Mouse (Mus musculus): Measurements from ENCODE around the gene Ccser1. TPM values are rescaled to one million over a fixed set of nuclear protein-coding genes. Genes with fewer than 3 reads are reported as not detected.

Ccser1 gene
- total RNA-seq, 1 experiment, result 4.1 TPM

- no peak for DNase-seq (ENCODE audit: low read depth, low spot score)
- no peak overlapping the region for H3K9ac ChIP-seq (ENCODE audit: insufficient read depth, low read depth, low read length, poor library complexity, severe bottlenecking)
- H3K4me3 ChIP-seq (ENCODE audit: insufficient read depth in 1 of 2, low read depth in 1 of 2, low read length in 2 of 2, poor library complexity in 1 of 2, severe bottlenecking in 1 of 2), result no peak overlapping the region
- H3K36me3 ChIP-seq (ENCODE audit: control insufficient read depth, insufficient read depth, low read length, poor library complexity, severe bottlenecking), result no peaks in the 10 kb centered on the region
- no peak overlapping the region for H3K27ac ChIP-seq (ENCODE audit: insufficient read depth, low read depth, low read length, poor library complexity, severe bottlenecking)
- TF ChIP-seq ZNF384 (IDR thresholded peaks at IDR 0.05; ENCODE audit: low read depth, low read length), result no peak
- TF ChIP-seq CHD2 (IDR thresholded peaks at IDR 0.05; ENCODE audit: low read depth, low read length), result no peak
- TF ChIP-seq HCFC1 (IDR thresholded peaks at IDR 0.05; ENCODE audit: borderline replicate concordance, insufficient read depth, low read length), result no peak
- no peak for TF ChIP-seq ZC3H11A (IDR thresholded peaks at IDR 0.05; ENCODE audit: borderline replicate concordance, low read depth, low read length)
- no peak for TF ChIP-seq MAFK (IDR thresholded peaks at IDR 0.05; ENCODE audit: insufficient read depth, low read depth, low read length)
- in situ Hi-C loops (cut with MboI; ENCODE audit: low sequenced_read_pairs in 2 of 2, unreplicated experiment in 2 of 2), result loop anchor here (25.0 kb wide), 2 partner anchors 292 to 717 kb away; no protein-coding TSS in a partner anchor
- no peaks in the 10 kb centered on the region for H3K9me3 ChIP-seq (ENCODE audit: control insufficient read depth, insufficient read depth, low read depth, low read length)
- H3K4me1 ChIP-seq (ENCODE audit: control insufficient read depth in 2 of 2, insufficient read depth in 2 of 2, low read length in 2 of 2, poor library complexity in 1 of 2), result no peaks in the 10 kb centered on the region
Measured at GRCm38 (mm10) chr6:61279506-61279905, 99.4 kb downstream of the Ccser1 start.

GRCm38 (mm10) chr6:61292927-61293326 lies 112.8 kb downstream of the Ccser1 start:
- Histone ChIP-seq H3K4me1 (ENCODE audit: control insufficient read depth in 2 of 2, insufficient read depth in 2 of 2, low read length in 2 of 2, poor library complexity in 1 of 2) (no peaks in the 10 kb centered on the region), H3K9ac (ENCODE audit: insufficient read depth, low read depth, low read length, poor library complexity, severe bottlenecking) (no peak overlapping the region), H3K9me3 (ENCODE audit: control insufficient read depth, insufficient read depth, low read depth, low read length) (no peaks in the 10 kb centered on the region), H3K4me3 (ENCODE audit: insufficient read depth in 1 of 2, low read depth in 1 of 2, low read length in 2 of 2, poor library complexity in 1 of 2, severe bottlenecking in 1 of 2) (no peak overlapping the region), H3K36me3 (ENCODE audit: control insufficient read depth, insufficient read depth, low read length, poor library complexity, severe bottlenecking) (no peaks in the 10 kb centered on the region), H3K27ac (ENCODE audit: insufficient read depth, low read depth, low read length, poor library complexity, severe bottlenecking) (no peak overlapping the region)
- in situ Hi-C loops (cut with MboI; ENCODE audit: low sequenced_read_pairs in 2 of 2, unreplicated experiment in 2 of 2), result loop anchor here (25.0 kb wide), 2 partner anchors 306 to 731 kb away; no protein-coding TSS in a partner anchor
- TF ChIP-seq CHD2 (IDR thresholded peaks at IDR 0.05; ENCODE audit: low read depth, low read length) (no peak), MAFK (IDR thresholded peaks at IDR 0.05; ENCODE audit: insufficient read depth, low read depth, low read length) (no peak), HCFC1 (IDR thresholded peaks at IDR 0.05; ENCODE audit: borderline replicate concordance, insufficient read depth, low read length) (no peak), ZC3H11A (IDR thresholded peaks at IDR 0.05; ENCODE audit: borderline replicate concordance, low read depth, low read length) (no peak), ZNF384 (IDR thresholded peaks at IDR 0.05; ENCODE audit: low read depth, low read length) (no peak)
- DNase-seq (ENCODE audit: low read depth, low spot score), result no peak

DNA sequence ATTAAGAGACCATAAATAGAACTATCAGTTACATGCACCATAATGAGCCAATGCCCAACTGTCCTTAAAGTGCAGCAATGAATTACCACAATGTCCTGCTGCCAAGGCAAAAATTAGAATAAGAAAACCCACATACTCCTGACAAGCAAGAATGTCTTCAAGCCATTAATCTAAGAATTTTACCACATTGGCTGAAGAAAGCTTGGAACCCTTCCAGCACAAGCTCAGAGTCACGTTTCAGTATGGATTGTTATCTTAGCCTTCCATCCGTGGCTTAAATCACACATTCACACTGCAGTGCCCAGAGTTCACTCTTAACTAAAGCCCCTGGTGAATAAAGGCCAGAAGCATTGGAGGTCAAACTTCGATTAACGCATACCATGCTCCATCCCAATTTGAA lies 115.4 kb downstream of the Ccser1 start:
- DNase-seq (ENCODE audit: low read depth, low spot score), result no peak
- Histone ChIP-seq H3K9ac (ENCODE audit: insufficient read depth, low read depth, low read length, poor library complexity, severe bottlenecking) (no peak overlapping the region), H3K4me3 (ENCODE audit: insufficient read depth in 1 of 2, low read depth in 1 of 2, low read length in 2 of 2, poor library complexity in 1 of 2, severe bottlenecking in 1 of 2) (no peak overlapping the region), H3K4me1 (ENCODE audit: control insufficient read depth in 2 of 2, insufficient read depth in 2 of 2, low read length in 2 of 2, poor library complexity in 1 of 2) (no peaks in the 10 kb centered on the region), H3K36me3 (ENCODE audit: control insufficient read depth, insufficient read depth, low read length, poor library complexity, severe bottlenecking) (no peaks in the 10 kb centered on the region), H3K9me3 (ENCODE audit: control insufficient read depth, insufficient read depth, low read depth, low read length) (no peaks in the 10 kb centered on the region), H3K27ac (ENCODE audit: insufficient read depth, low read depth, low read length, poor library complexity, severe bottlenecking) (no peak overlapping the region)
- in situ Hi-C loops (cut with MboI; ENCODE audit: low sequenced_read_pairs in 2 of 2, unreplicated experiment in 2 of 2), result loop anchor here (25.0 kb wide), 2 partner anchors 308 to 733 kb away; no protein-coding TSS in a partner anchor
- TF ChIP-seq HCFC1 (IDR thresholded peaks at IDR 0.05; ENCODE audit: borderline replicate concordance, insufficient read depth, low read length) (no peak), ZNF384 (IDR thresholded peaks at IDR 0.05; ENCODE audit: low read depth, low read length) (no peak), ZC3H11A (IDR thresholded peaks at IDR 0.05; ENCODE audit: borderline replicate concordance, low read depth, low read length) (no peak), MAFK (IDR thresholded peaks at IDR 0.05; ENCODE audit: insufficient read depth, low read depth, low read length) (no peak), CHD2 (IDR thresholded peaks at IDR 0.05; ENCODE audit: low read depth, low read length) (no peak)

GRCm38 (mm10) chr6:61296188-61297037 lies 116.3 kb downstream of the Ccser1 start:
- no peak for DNase-seq (ENCODE audit: low read depth, low spot score)
- no peak overlapping the region for H3K9ac ChIP-seq (ENCODE audit: insufficient read depth, low read depth, low read length, poor library complexity, severe bottlenecking)
- H3K9me3 ChIP-seq (ENCODE audit: control insufficient read depth, insufficient read depth, low read depth, low read length), result no peaks in the 10 kb centered on the region
- no peak for TF ChIP-seq CHD2 (IDR thresholded peaks at IDR 0.05; ENCODE audit: low read depth, low read length)
- no peak for TF ChIP-seq ZNF384 (IDR thresholded peaks at IDR 0.05; ENCODE audit: low read depth, low read length)
- no peak for TF ChIP-seq ZC3H11A (IDR thresholded peaks at IDR 0.05; ENCODE audit: borderline replicate concordance, low read depth, low read length)
- TF ChIP-seq HCFC1 (IDR thresholded peaks at IDR 0.05; ENCODE audit: borderline replicate concordance, insufficient read depth, low read length), result no peak
- no peak for TF ChIP-seq MAFK (IDR thresholded peaks at IDR 0.05; ENCODE audit: insufficient read depth, low read depth, low read length)
- H3K27ac ChIP-seq (ENCODE audit: insufficient read depth, low read depth, low read length, poor library complexity, severe bottlenecking), result no peak overlapping the region
- no peaks in the 10 kb centered on the region for H3K36me3 ChIP-seq (ENCODE audit: control insufficient read depth, insufficient read depth, low read length, poor library complexity, severe bottlenecking)
- H3K4me1 ChIP-seq (ENCODE audit: control insufficient read depth in 2 of 2, insufficient read depth in 2 of 2, low read length in 2 of 2, poor library complexity in 1 of 2), result no peaks in the 10 kb centered on the region
- in situ Hi-C loops (cut with MboI; ENCODE audit: low sequenced_read_pairs in 2 of 2, unreplicated experiment in 2 of 2), result loop anchor here (25.0 kb wide), 2 partner anchors 309 to 734 kb away; no protein-coding TSS in a partner anchor
- H3K4me3 ChIP-seq (ENCODE audit: insufficient read depth in 1 of 2, low read depth in 1 of 2, low read length in 2 of 2, poor library complexity in 1 of 2, severe bottlenecking in 1 of 2), result no peak overlapping the region

All from ES-E14 (cell line).